Mouse (Mus musculus) liver, adult 2 months (tissue): ENCODE measurements around the gene Ptgdr2. TPM values are rescaled to one million over a fixed set of nuclear protein-coding genes. Genes with fewer than 3 reads are reported as not detected.

ENCODE experiments used
- DNase-seq: peaks from one replicate; pipeline ENCODE4 v3.0.0-alpha.2; 2011; ENCODE audit warnings: low read depth, low spot score; ENCODE audit errors: extremely low read depth
- H3K27ac ChIP-seq: fragments of 200-500 bp; replicated peaks from 2 replicates; pipeline ENCODE4 v1.5.1; 2012; ENCODE audit warnings: low read depth, mild to moderate bottlenecking, control low read depth, inconsistent platforms, low read length; ENCODE audit not compliant: insufficient read depth
- H3K27me3 ChIP-seq: fragments of 200-500 bp; 2 replicates; pipeline ENCODE4 v1.6.1; 2012; ENCODE audit warnings: mild to moderate bottlenecking, moderate library complexity, low read length, inconsistent platforms; ENCODE audit not compliant: control insufficient read depth, insufficient read depth
- H3K36me3 ChIP-seq: fragments of 200-500 bp; 2 replicates; pipeline ENCODE4 v1.6.1; 2012; ENCODE audit warnings: low read length, inconsistent platforms; ENCODE audit not compliant: control insufficient read depth, insufficient read depth
- H3K4me1 ChIP-seq: fragments of 200-500 bp; 2 replicates; pipeline ENCODE4 v1.6.1; 2011; ENCODE audit warnings: low read length; ENCODE audit not compliant: control insufficient read depth, insufficient read depth
- H3K4me3 ChIP-seq: fragments of 200-500 bp; 2 replicates; pipeline ENCODE4 v1.5.1; 2011; ENCODE audit warnings: low read depth, mild to moderate bottlenecking, control low read depth, low read length, moderate library complexity; ENCODE audit not compliant: insufficient read depth
- H3K79me2 ChIP-seq: fragments of 200-500 bp; 2 replicates; pipeline ENCODE4 v1.6.1; 2012; ENCODE audit warnings: inconsistent platforms, mild to moderate bottlenecking, low read length, moderate library complexity; ENCODE audit not compliant: control insufficient read depth, insufficient read depth
- H3K9ac ChIP-seq: fragments of 200-500 bp; 2 replicates; pipeline ENCODE4 v1.6.1; 2012; ENCODE audit warnings: low read depth, mild to moderate bottlenecking, control low read depth, inconsistent platforms, low read length
- CTCF ChIP-seq: fragments of 200-500 bp; IDR thresholded peaks from 2 replicates; pipeline ENCODE4 v1.5.1; 2011; ENCODE audit warnings: low read depth, low read length, control low read depth
- POLR2A ChIP-seq: fragments of 200-500 bp; IDR thresholded peaks from 2 replicates; pipeline ENCODE4 v1.6.1; 2011; ENCODE audit warnings: low read length, control low read depth; ENCODE audit not compliant: insufficient read depth; ENCODE audit errors: extremely low read depth
- polyA plus RNA-seq: library from polyadenylated mRNA; depleted of rRNA; stranded (reverse); fragments of >200 nt; gene quantifications from 2 replicates; pipeline ENCODE4 v1.2.3, GENCODE M21; 2012; rRNA removed
- total RNA-seq: library from RNA; depleted of rRNA; stranded (reverse); fragments of >200 nt; gene quantifications from 2 replicates; pipeline ENCODE4 v1.2.3, GENCODE M21; 2014; rRNA removed

Gene Ptgdr2
- total and polyA plus RNA-seq, 2 experiments, result not detected

- Histone ChIP-seq H3K9ac (no peak overlapping the region), H3K27ac (no peak overlapping the region), H3K36me3 (no peaks in the 10 kb centered on the region), H3K4me3 (no peak overlapping the region), H3K27me3 (no peaks in the 10 kb centered on the region), H3K79me2 (no peaks in the 10 kb centered on the region), H3K4me1 (no peaks in the 10 kb centered on the region)
- TF ChIP-seq CTCF (no peak), POLR2A (no peak)
- no peak for DNase-seq
Measured at GRCm38 (mm10) chr19:10991911-10992310, 55.0 kb downstream of the Ptgdr2 start.

Other genes starting within 250 kb of the Ptgdr2 start
- 2.9 and 3.0 TPM in 2 replicates for gene Vps37c, start 248.4 kb upstream of the Ptgdr2 start, total RNA-seq
- gene Vps37c, start 248.4 kb upstream of the Ptgdr2 start, polyA plus RNA-seq, result 13.1 and 18.1 TPM in 2 replicates
- gene Cd5, start 198.2 kb upstream of the Ptgdr2 start, total RNA-seq, result 0.13 and 0.28 TPM in 2 replicates
- gene Cd5, start 198.2 kb upstream of the Ptgdr2 start, polyA plus RNA-seq, result 0.17 and 0.49 TPM in 2 replicates
- 0.18 and 0.20 TPM in 2 replicates for gene Cd6, start 107.1 kb upstream of the Ptgdr2 start, total RNA-seq
- gene Cd6, start 107.1 kb upstream of the Ptgdr2 start, polyA plus RNA-seq, result 0.36 and 0.44 TPM in 2 replicates
- gene Slc15a3, start 97.4 kb upstream of the Ptgdr2 start, total RNA-seq, result 3.3 and 5.6 TPM in 2 replicates
- 6.2 and 10.6 TPM in 2 replicates for gene Slc15a3, start 97.4 kb upstream of the Ptgdr2 start, polyA plus RNA-seq
- 0.18 and 0.40 TPM in 2 replicates for gene Tmem132a, start 67.2 kb upstream of the Ptgdr2 start, total RNA-seq
- 0.75 and 0.90 TPM in 2 replicates for gene Tmem132a, start 67.2 kb upstream of the Ptgdr2 start, polyA plus RNA-seq
- gene Tmem109, start 55.2 kb upstream of the Ptgdr2 start, total RNA-seq, result 7.1 and 8.9 TPM in 2 replicates
- 32.2 and 35.2 TPM in 2 replicates for gene Tmem109, start 55.2 kb upstream of the Ptgdr2 start, polyA plus RNA-seq
- 95.5 and 100 TPM in 2 replicates for gene Prpf19, start 41.9 kb upstream of the Ptgdr2 start, total RNA-seq
- gene Prpf19, start 41.9 kb upstream of the Ptgdr2 start, polyA plus RNA-seq, result 150 and 184 TPM in 2 replicates
- not detected in 2 replicates for gene Zp1, start 16.5 kb upstream of the Ptgdr2 start, total RNA-seq
- not detected in 2 replicates for gene Zp1, start 16.5 kb upstream of the Ptgdr2 start, polyA plus RNA-seq
- 1.2 and 1.3 TPM in 2 replicates for gene Ccdc86, start 12.1 kb downstream of the Ptgdr2 start, total RNA-seq
- gene Ccdc86, start 12.1 kb downstream of the Ptgdr2 start, polyA plus RNA-seq, result 4.3 and 4.4 TPM in 2 replicates
- gene Ms4a10, start 37.5 kb downstream of the Ptgdr2 start, total RNA-seq, result not detected in 2 replicates
- gene Ms4a10, start 37.5 kb downstream of the Ptgdr2 start, polyA plus RNA-seq, result not detected in 2 replicates
- gene Ms4a15, start 56.1 kb downstream of the Ptgdr2 start, total RNA-seq, result not detected in 2 replicates
- not detected in 2 replicates for gene Ms4a15, start 56.1 kb downstream of the Ptgdr2 start, polyA plus RNA-seq
- gene Ms4a18, start 80.9 kb downstream of the Ptgdr2 start, total RNA-seq, result not detected in 2 replicates
- gene Ms4a18, start 80.9 kb downstream of the Ptgdr2 start, polyA plus RNA-seq, result not detected in 2 replicates
- 0.83 and 1.7 TPM in 2 replicates for gene Ms4a8a, start 143.9 kb downstream of the Ptgdr2 start, total RNA-seq
- 0.78 and 1.9 TPM in 2 replicates for gene Ms4a8a, start 143.9 kb downstream of the Ptgdr2 start, polyA plus RNA-seq
- gene 1700017D01Rik, start 193.7 kb downstream of the Ptgdr2 start, total RNA-seq, result not detected in 2 replicates
- not detected in 2 replicates for gene 1700017D01Rik, start 193.7 kb downstream of the Ptgdr2 start, polyA plus RNA-seq
- not detected in 2 replicates for gene 1700025F22Rik, start 228.2 kb downstream of the Ptgdr2 start, total RNA-seq
- gene 1700025F22Rik, start 228.2 kb downstream of the Ptgdr2 start, polyA plus RNA-seq, result not detected in 2 replicates